Mouse (Mus musculus) left cerebral cortex, postnatal 25 days (tissue): ENCODE results near the gene Wscd1. TPM values are rescaled to one million over a fixed set of nuclear protein-coding genes. Genes with fewer than 3 reads are reported as not detected.

ENCODE experiments used
- DNase-seq, 2 experiments: peaks; one replicate each; pipeline ENCODE4 v3.0.0; 2022; ENCODE audit warnings: low spot score in 2 of 2, mixed read lengths in 1 of 2
- intact Hi-C: fragments of 180-260 bp; cut with DNase I; formaldehyde crosslinking; loops from one replicate; pipeline ENCODE4 v1.15.1; 2025
- total RNA-seq, 2 experiments: library from RNA; stranded (reverse); gene quantifications; 2 replicates each; pipeline ENCODE4 v1.2.3; 2021

The Wscd1 gene
- total RNA-seq, 2 experiments from 2014 or later: 60.0 to 61.6 TPM

DNA sequence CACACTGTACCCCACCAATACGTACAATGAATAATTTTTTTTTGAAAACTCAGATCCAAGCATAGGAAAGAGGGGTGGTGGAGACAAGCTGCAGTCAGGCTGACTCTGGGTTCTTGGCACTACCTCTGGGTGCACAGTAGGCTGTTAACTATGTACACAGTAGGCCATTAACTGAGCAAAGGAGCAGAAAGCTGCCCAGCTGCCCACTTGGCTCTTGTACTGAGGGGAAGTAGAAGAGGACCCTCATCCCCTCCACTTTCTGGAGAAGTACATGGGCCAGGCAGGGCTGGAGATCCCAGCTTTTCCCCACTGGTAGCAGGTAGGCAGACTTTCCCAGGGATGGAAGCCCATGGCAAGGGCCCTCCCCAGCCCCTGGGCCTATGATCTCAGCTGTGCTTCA is 16.7 kb downstream of the Wscd1 start:
- intact Hi-C loops: no loop called here

DNA sequence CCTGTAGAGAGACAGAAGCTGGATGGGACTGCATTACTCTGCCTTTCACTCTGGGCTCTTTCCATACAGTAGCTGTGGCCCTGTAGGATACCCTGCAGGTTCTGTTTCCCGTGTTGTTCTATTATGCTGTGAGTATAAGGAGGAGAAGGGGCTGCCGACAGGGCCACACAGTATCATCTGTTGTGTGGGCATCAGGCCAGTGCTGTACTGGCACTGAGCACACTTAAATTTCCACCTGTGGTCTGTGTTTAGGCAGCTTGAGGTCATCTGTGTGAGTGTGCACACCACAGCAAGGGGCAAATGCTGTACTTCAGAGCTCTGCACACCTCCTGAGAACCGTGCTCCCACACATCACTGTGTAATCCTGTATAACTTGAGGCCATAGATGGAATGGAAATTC is 18.0 kb downstream of the Wscd1 start:
- no peak for DNase-seq
- intact Hi-C loops: no loop called here

More for the DNA sequence above, 16.7 kb downstream of the Wscd1 start:
- no peak for DNase-seq

DNA sequence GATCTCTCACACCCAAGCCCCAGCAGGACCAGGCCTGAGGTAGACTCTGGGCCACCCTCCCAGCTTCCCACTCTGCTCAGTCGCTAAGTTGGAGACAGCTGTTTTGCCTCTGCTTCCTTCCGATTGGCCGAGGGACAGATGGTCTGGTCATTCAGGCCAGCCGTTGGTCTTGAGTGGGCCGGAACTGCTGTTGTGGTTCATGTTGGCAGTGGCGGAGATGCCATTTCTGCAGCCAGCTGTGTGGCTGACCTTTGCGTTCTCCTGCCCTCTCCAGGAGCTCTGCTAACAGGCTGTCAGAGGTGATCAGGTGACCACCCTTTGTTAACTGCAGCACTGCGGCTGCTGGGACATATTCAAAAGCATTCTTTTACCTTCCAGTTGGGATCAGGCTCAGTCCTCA is 20.0 kb downstream of the Wscd1 start:
- DNase-seq: no peak
- intact Hi-C loops: no loop called here

DNA sequence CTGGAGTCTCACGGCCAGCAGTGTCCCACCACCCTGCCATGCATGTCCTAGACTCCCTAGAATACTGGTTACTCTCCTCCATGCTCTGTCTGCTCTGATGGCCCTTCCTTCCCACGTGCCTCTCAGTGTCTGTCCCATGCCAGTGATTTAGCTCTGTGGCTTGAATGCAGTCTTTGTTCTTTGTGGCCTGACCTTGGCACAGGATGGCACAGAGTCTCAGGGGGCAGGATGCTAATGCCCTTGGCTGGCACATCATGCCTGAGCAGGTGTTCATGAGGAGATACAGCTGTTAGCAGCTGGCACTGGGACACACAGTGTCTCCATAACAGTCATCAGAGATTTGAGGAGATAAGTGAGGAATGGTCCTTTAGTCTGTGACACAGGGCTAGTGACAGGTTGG is 20.8 kb downstream of the Wscd1 start:
- peak; percentile 27 to 57 for DNase-seq
- intact Hi-C loops: no loop called here

DNA sequence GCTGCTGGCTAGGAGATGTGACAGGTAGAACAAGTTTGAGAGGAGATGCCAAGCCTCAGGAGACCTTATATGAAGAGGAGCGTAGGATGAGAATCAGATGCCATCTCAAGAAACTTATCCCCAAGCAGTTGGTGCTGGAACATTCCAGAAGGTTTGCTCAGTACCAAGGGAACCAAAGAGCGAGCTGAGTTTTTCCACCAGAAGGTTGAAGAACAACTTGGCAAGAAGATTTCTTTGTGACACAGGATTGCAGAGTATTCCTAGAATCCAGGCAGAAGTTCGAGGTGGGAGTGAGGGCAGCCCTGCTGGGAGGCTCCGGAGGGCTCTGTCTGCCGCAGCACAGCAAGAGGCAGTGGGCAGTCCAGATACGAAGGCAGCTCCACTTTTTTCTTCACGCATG is 21.4 kb downstream of the Wscd1 start:
- intact Hi-C loops: no loop called here
- peak in 1 of 2 experiments; percentile 79 for DNase-seq

DNA sequence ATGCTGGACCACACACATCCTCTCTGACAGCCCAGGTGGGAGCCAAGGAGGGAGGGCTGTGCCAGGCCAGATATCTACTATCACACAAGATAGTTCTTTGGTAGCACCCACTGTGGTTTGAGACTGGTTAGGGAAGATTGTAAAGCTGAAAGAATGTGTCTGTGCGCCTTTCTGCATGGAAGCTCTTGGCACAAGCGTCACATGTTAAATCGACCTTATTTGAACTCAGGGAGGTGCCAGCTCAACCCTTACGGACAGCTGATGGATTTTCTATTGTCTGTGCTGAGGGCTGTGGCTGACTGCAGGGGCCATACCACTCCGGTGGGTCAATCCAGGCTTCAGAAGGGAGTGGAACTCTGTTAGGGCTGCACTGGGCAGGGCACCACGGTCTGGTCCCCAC is 22.3 kb downstream of the Wscd1 start:
- intact Hi-C loops: no loop called here
- no peak for DNase-seq

- intact Hi-C loops: no loop called here
- no peak for DNase-seq
Measured at GRCm38 (mm10) chr11:71772802-71773201, 23.1 kb downstream of the Wscd1 start.

DNA sequence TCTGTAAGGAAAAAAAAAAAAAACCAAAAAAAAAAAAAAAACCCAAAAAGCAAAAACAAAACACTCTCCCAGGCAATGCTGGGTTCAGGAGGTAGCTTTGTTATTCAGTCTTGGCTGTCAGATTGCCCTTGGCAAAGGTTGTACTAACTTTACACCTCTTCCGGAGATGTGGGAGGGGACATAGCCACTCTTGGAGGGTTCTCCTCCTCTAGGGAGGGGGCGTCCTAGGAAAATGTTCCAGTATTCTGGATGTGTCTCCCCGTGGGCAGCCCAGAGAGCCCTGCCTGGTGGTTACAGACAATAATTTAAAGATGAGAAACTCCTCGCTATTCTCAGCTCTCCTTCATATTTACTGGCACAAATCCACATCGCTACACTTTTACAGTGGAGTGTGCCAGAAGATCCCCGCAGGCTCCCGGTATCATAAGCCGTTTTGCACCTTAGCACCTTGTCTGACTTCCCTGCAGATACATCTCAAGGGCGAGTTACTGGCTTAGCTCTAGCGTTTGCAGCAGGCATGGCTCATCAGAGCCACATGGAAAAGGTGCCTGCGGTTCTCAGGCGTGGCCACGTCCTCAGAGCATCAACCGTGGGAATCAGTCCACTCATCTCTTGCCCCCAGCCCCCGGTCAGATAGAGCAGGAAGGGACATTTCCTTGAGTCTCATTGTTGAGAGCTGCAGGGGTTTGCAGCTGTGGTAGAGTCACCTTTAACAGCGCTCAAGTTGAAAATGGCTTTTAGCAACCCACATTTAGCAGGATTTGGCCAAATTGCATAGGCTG is 24.5 kb downstream of the Wscd1 start:
- DNase-seq: peak; percentile 43 to 84
- intact Hi-C loops: no loop called here

- DNase-seq: no peak
- intact Hi-C loops: no loop called here
Measured at GRCm38 (mm10) chr11:71775056-71775455, 25.3 kb downstream of the Wscd1 start.

GRCm38 (mm10) chr11:71779642-71780041 is 29.9 kb downstream of the Wscd1 start:
- no peak for DNase-seq
- intact Hi-C loops: no loop called here

DNA sequence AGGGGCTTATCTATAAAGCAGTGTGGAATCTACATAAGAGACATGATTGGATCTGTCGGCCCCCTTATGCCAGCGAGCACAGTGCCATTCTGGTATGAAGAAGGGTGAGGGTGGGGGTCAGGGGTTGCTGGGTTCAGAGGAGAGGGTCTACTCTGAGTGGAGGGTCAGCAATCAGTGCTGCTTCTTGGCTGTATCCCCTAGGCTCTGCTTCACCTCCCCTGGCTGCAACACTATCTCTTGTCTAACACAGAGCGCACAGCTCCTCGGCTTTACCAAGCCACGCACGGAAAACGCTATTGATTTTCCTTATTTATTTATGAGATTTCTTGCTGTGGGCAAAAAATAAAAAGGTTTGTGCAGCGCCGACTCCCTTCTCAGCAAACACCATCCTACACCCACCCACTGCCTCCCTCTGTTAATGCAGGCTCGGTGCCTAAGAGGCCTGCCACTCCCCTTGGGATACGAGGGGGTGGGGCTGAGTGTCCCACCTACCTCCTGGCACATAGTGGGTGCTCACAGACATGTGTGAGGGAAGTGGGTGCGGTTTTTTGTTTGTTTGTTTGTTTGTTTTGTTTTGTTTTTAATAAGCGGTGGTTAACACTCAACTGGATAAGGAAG is 32.1 kb downstream of the Wscd1 start:
- intact Hi-C loops: no loop called here
- no peak for DNase-seq

DNA sequence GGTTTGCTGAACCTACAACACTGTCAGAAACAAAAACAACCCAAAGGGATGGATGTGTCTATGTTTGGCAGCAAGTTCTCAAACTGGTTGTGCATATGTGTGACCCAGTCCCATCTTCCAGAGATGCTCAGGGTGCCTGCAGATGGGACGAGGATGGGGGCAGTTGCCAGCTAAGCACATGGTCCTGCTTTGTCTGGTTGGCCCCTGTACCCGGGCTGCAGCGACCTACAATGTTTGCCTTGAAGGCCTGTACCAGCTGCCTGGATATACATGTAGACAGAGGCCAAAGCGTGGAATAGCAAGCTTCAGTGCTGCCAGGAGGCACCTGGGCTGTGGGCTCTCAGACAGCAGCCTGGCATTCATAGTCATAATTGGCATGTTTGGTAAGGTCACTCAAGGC is 35.8 kb downstream of the Wscd1 start:
- intact Hi-C loops: no loop called here
- DNase-seq: no peak

- intact Hi-C loops: no loop called here
- no peak for DNase-seq
Measured at GRCm38 (mm10) chr11:71788209-71788608, 38.5 kb downstream of the Wscd1 start.

- no peak for DNase-seq
- intact Hi-C loops: no loop called here
Measured at GRCm38 (mm10) chr11:71790227-71790626, 40.5 kb downstream of the Wscd1 start.

DNA sequence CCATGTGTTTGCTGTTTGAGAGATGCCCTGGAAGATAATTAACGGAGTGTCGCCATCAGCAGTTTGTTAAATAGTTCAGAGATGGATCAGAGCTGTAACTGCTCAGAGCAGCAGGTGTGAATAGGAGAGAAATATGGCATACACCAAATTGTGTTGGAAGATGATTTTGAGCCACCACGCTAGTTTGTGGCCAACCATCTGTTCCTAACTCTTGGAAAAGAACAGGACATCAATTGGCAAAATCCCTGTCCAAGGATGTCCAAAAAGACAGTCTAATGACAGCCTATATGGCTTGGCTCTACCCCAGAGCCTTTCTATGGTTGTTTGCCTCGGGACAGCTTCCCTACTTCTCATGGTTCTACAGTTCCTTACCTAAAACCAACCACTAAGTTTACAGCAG is 49.5 kb downstream of the Wscd1 start:
- DNase-seq: no peak
- intact Hi-C loops: no loop called here

GRCm38 (mm10) chr11:71808521-71808920 is 58.8 kb downstream of the Wscd1 start:
- no peak for DNase-seq
- intact Hi-C loops: no loop called here

GRCm38 (mm10) chr11:71811828-71812227 is 62.1 kb downstream of the Wscd1 start:
- no peak for DNase-seq
- intact Hi-C loops: no loop called here

DNA sequence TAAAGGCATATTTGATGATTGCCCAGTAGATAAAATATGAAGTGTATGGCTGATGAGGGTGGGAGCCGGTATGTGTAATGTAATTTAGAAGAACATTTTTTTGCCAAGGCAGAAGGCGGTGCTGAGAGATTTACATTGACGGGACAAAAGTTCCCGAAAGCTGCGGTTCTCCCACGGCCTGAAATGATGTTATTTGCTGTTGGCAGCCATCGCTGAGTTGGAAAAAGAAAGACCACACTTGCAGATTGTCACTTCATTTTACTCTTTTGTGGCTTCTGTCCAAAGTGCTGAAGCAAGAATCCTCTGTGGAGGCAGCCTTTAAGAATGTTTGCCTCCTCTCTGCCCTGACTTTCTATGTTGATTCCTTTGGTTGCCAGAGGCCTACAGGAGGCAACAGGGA is 63.2 kb downstream of the Wscd1 start:
- intact Hi-C loops: no loop called here
- peak in 1 of 2 experiments; percentile 75 for DNase-seq

DNA sequence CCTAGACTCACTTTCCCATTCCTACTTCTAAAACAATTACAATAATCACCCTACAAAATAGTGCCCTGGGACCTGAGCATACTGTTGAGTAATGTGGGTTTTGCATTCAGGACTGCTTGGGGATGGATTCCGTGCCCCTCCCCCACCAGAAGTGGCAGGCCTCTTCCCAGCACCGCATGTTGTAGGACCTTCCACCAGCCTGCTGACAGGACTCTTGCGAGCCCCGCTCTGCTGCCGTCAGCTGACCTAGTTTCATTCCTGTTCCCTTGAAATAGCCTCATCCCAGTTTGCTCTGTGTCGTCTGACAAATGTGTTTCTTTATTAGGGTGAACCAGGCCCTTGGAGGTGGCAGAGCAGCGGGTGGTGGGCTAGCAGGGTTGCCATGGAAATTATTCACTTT is 64.8 kb downstream of the Wscd1 start:
- intact Hi-C loops: no loop called here
- peak in 1 of 2 experiments; percentile 36 for DNase-seq

GRCm38 (mm10) chr11:71815326-71815725 is 65.6 kb downstream of the Wscd1 start:
- intact Hi-C loops: no loop called here
- DNase-seq: no peak

DNA sequence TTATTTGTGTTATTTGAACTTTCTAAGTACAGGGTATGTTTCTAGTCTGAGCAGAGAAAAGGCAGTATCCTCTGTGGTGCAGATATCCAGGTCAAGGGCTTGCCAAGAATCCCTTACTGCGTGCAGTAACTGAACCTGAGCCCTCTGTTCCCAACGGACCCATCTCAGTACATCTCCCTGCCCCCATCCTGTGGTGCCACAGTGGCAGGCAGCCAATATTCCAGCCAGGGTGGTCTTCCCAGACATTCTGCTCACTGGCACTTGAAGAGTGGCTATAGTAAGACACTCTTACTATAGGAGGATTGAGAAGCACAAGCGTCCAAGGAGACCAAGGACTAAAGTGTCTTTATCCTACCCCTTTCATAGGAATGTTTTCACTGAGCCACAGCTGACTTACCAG is 67.2 kb downstream of the Wscd1 start:
- intact Hi-C loops: no loop called here
- DNase-seq: no peak
